Mouse (Mus musculus) limb, embryonic 11.5 days (tissue): ENCODE data around the gene Sel1l2. TPM values are rescaled to one million over a fixed set of nuclear protein-coding genes. Genes with fewer than 3 reads are reported as not detected.
"Not testable (repeated sequence)": the region's sequence is repeated elsewhere in the genome, so short reads cannot be mapped to it uniquely, and the experiment has no call there.

ENCODE experiments used
- ATAC-seq: fragments of 200-750 bp; cut with Nextera tagmentation; 2 replicates; pipeline ENCODE4 v1.8.0; 2017; ENCODE audit warnings: low read depth; ENCODE audit not compliant: insufficient number of reproducible peaks, low FRiP score, low TSS enrichment
- DNase-seq: peaks from one replicate; pipeline ENCODE4 v3.0.0-alpha.2; 2015; ENCODE audit warnings: low spot score
- H3K27ac ChIP-seq: fragments of 300-500 bp; sonication (generic); replicated peaks from 2 replicates; pipeline ENCODE4 v1.5.1; 2014; ENCODE audit warnings: low read depth, mild to moderate bottlenecking, low read length
- H3K27me3 ChIP-seq: fragments of 300-500 bp; sonication (generic); 2 replicates; pipeline ENCODE4 v1.6.1; 2014; ENCODE audit warnings: mild to moderate bottlenecking, low read length, mixed read lengths; ENCODE audit not compliant: control insufficient read depth, insufficient read depth
- H3K36me3 ChIP-seq: fragments of 300-500 bp; sonication (generic); 2 replicates; pipeline ENCODE4 v1.6.1; 2014; ENCODE audit warnings: mild to moderate bottlenecking, low read length, moderate library complexity, mixed read lengths; ENCODE audit not compliant: control insufficient read depth, insufficient read depth
- H3K4me1 ChIP-seq: fragments of 300-500 bp; sonication (generic); 2 replicates; pipeline ENCODE4 v1.6.1; 2014; ENCODE audit warnings: low read length, mixed read lengths; ENCODE audit not compliant: control insufficient read depth, insufficient read depth
- H3K4me2 ChIP-seq: fragments of 300-500 bp; sonication (generic); 2 replicates; pipeline ENCODE4 v1.6.1; 2014; ENCODE audit warnings: low read depth, mild to moderate bottlenecking, moderate library complexity; ENCODE audit not compliant: severe bottlenecking
- H3K4me3 ChIP-seq: fragments of 300-500 bp; sonication (generic); 2 replicates; pipeline ENCODE4 v1.5.1; 2014; ENCODE audit warnings: low read depth, low read length
- H3K9ac ChIP-seq: fragments of 300-500 bp; sonication (generic); 2 replicates; pipeline ENCODE4 v1.6.1; 2014; ENCODE audit warnings: mild to moderate bottlenecking, low read length
- H3K9me3 ChIP-seq: fragments of 300-500 bp; sonication (generic); 2 replicates; pipeline ENCODE4 v1.6.1; 2016; ENCODE audit warnings: low read length; ENCODE audit not compliant: control insufficient read depth
- WGBS: fragments of 180-500 bp; shearing (Covaris S2); extraction: QIAGEN DNeasy Blood & Tissue Kit; methylation state at CpG from one replicate; pipeline ENCODE4 v1.1.7; 2014; 5-methylcytosine and 5-hydroxymethylcytosine counted together
- polyA plus RNA-seq: library from polyadenylated mRNA; unstranded; fragments of >200 nt; fragmentation: Nextera tagmentation; extraction: Ambion mirVana; gene quantifications from 2 replicates; pipeline ENCODE4 v1.2.1, GENCODE M21; 2014

The Sel1l2 gene
- polyA plus RNA-seq, 1 experiment from 2014 or later = not detected

GRCm38 (mm10) chr2:140200713-140201112 is 188.8 kb downstream of the Sel1l2 start:
- Histone ChIP-seq H3K9me3 (no peaks in the 10 kb centered on the region), H3K4me2 (no peak overlapping the region), H3K4me1 (no peaks in the 10 kb centered on the region), H3K9ac (no peak overlapping the region), H3K27ac (no peak overlapping the region), H3K36me3 (peaks cover 5% of the 10 kb centered on the region; the same call in 1 of the 2 replicates), H3K4me3 (no peak overlapping the region), H3K27me3 (no peaks in the 10 kb centered on the region)
- ATAC-seq (no peak), DNase-seq (no peak)
- 79% methylated on average over 2 of the region's 2 CpGs for WGBS

GRCm38 (mm10) chr2:140185685-140186210 is 203.8 kb downstream of the Sel1l2 start:
- not testable (repeated sequence) for H3K9me3 ChIP-seq, H3K4me2 ChIP-seq, H3K9ac ChIP-seq, H3K36me3 ChIP-seq, H3K4me1 ChIP-seq, ATAC-seq, DNase-seq, H3K27me3 ChIP-seq, H3K4me3 ChIP-seq, H3K27ac ChIP-seq
- 91% methylated on average over 3 of the region's 3 CpGs for WGBS

Other genes starting within 250 kb of the Sel1l2 start
- not detected in 2 replicates for gene Gm17374, start 237.7 kb downstream of the Sel1l2 start, polyA plus RNA-seq
- gene Esf1, start 219.1 kb downstream of the Sel1l2 start, polyA plus RNA-seq = 34.9 and 39.1 TPM in 2 replicates
- 35.0 and 36.8 TPM in 2 replicates for gene Ndufaf5, start 219.1 kb downstream of the Sel1l2 start, polyA plus RNA-seq
- 42.1 and 44.5 TPM in 2 replicates for gene Macrod2, start 5.6 kb upstream of the Sel1l2 start, polyA plus RNA-seq